Mouse (Mus musculus) mammary gland, adult 2 months (tissue): Measurements from ENCODE around the gene Fam189a1. TPM values are rescaled to one million over a fixed set of nuclear protein-coding genes. Genes with fewer than 3 reads are reported as not detected.

Experiments
- polyA plus RNA-seq: library from polyadenylated mRNA; depleted of rRNA; stranded (reverse); fragments of >200 nt; gene quantifications from 2 replicates; pipeline ENCODE4 v1.2.3, GENCODE M21; 2012; ENCODE audit warnings: low replicate concordance; rRNA removed

Gene Fam189a1
- 0.22 and 0.26 TPM in 2 replicates for polyA plus RNA-seq

DNA sequence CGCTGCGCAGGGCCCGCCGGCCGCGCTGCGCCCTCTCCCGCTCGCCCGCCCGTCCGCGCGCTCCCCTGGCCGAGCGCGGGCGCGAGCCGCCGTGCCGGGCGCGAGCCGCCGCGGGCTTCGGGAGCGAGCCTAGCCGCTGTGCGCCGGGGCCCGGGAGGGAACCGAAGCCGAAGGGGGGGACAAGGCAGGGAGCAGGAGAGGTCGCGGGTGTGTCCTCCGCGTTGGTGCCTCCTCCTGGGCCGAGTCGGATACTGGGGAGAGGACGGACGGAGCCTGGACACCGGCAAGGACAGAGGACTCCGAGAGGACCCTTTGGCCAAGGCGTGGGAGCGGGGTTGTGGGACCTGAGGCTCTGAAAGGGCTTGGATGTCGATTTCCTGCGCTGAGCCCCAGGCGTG lies at the start of gene Fam189a1:
Gene Fam189a1, minus strand, starts transcription at position 57 of the 398 bp plus-strand sequence.

DNA sequence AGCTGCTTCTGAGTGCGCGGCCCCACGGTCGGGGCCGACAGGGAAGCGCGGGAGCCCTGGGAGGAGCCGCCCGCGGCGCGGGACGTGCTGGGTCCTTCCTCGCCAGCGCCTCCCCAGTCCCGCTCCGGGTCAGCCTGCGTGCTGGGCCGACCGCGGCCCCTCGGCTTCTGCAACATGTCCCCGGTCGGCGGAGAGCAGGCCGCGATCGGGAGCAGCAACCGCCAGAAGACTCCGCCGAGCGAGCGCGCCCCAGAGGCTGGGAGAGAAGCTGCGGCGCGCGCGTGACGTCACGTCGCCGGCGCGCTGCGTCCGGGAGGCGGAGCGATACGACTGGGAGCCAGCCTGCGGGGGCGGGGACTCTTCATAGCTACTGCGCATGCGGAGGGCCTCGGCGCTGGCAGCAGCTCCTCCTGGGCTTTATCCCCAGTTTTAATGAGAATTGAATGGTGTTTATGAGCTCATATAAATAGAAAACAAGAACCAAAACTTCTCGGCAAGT lies 283.6 kb downstream of the Fam189a1 start, which contains the start of gene Nsmce3:
Gene Nsmce3, minus strand, starts transcription at position 255 of the 499 bp plus-strand sequence.

